Mouse (Mus musculus) brain, embryonic 14.5 days (tissue): ENCODE data around the gene C2cd4c.

Source experiments
- CTCF ChIP-seq: fragments of 200-500 bp; IDR thresholded peaks from 2 replicates; pipeline ENCODE4 v1.5.1; 2012; ENCODE audit warnings: inconsistent platforms, mild to moderate bottlenecking, moderate library complexity, borderline replicate concordance; ENCODE audit not compliant: insufficient read depth, insufficient read length; ENCODE audit errors: extremely low read depth
- POLR2A ChIP-seq: fragments of 200-500 bp; IDR thresholded peaks from 2 replicates; pipeline ENCODE4 v1.6.1; 2012; ENCODE audit warnings: mild to moderate bottlenecking, inconsistent platforms, borderline replicate concordance; ENCODE audit not compliant: poor library complexity, insufficient read depth, insufficient read length, severe bottlenecking; ENCODE audit errors: extremely low read depth

DNA sequence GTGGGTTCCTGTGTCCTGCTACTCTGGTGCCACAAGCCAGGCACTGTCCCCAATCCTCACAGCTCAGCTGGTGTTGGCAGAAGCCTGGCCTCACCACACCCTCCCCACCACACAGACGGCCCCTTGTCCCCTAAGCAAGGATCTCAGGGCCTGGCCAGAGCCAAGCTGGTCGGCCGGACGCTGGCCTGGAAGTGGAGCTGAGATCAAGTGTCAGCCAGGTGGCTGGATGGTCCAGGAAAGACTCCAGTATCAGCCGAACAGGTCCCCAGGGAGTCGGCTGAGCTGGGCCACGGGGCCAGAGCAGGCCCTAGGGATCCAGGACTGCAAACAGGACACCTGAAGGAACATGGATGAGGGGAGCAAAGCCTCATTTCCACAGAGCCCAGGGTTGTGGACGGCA is 31.9 kb upstream of the C2cd4c start, which contains the start of gene Odf3l2:
- TF ChIP-seq CTCF (no peak), POLR2A (no peak)
